Mouse (Mus musculus) E14TG2a.4 (cell line): ENCODE data around the gene Lpp.

Experiments
- CTCF ChIP-seq: conservative IDR thresholded peaks from 2 replicates; pipeline ENCODE4 v1.5.1; 2014; ENCODE audit warnings: low read length
- POU5F1 ChIP-seq: IDR thresholded peaks from 2 replicates; pipeline ENCODE4 v1.6.1; 2014; ENCODE audit warnings: low read length, borderline replicate concordance

DNA sequence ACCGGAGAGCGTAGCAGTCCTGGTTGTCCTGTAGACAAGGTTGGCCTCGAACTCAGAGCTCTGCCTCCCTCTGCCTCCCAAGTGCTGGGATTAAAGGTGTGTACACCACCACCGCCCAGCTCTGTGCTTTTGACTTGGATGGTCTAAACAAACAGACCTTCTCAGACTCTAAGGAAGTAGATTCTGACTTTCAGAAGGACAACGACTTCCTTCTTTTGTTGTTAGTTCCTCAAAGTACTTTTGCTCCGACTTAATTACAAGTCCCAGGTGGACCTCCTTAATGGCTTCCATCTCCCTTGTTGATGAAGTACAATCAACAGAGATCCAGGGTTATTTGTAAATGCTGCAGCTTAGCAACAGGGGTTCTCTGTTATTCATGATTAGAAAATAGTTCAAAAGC is 645.2 kb downstream of the Lpp start:
- TF ChIP-seq CTCF (no peak), POU5F1 (no peak)
